Mouse (Mus musculus): ENCODE results near the gene Nfkbia.

Nfkbia gene

GRCm38 (mm10) chr12:55492184-55492898 is at the start of gene Nfkbia:
Gene Nfkbia, minus strand, starts transcription at chr12:55492647.
- DNase-seq (ENCODE audit: low spot score), result peak; percentile 81

GRCm38 (mm10) chr12:55539157-55539556 is 46.7 kb upstream of the Nfkbia start:
- no peak for DNase-seq (ENCODE audit: low spot score)

GRCm38 (mm10) chr12:55538328-55538971 is 46.0 kb upstream of the Nfkbia start:
- DNase-seq (ENCODE audit: low spot score), result no peak

GRCm38 (mm10) chr12:55537742-55538141 is 45.3 kb upstream of the Nfkbia start:
- no peak for DNase-seq (ENCODE audit: low spot score)

GRCm38 (mm10) chr12:55536537-55537135 is 44.2 kb upstream of the Nfkbia start:
- DNase-seq (ENCODE audit: low spot score), result no peak

- DNase-seq (ENCODE audit: low spot score), result no peak
Measured at GRCm38 (mm10) chr12:55526983-55527752, 34.7 kb upstream of the Nfkbia start.

- DNase-seq (ENCODE audit: low spot score), result no peak
Measured at GRCm38 (mm10) chr12:55518061-55518738, 25.8 kb upstream of the Nfkbia start.

- DNase-seq (ENCODE audit: low spot score), result no peak
Measured at GRCm38 (mm10) chr12:55508817-55509216, 16.4 kb upstream of the Nfkbia start.

- no peak for DNase-seq (ENCODE audit: low spot score)
Measured at GRCm38 (mm10) chr12:55507332-55507935, 15.0 kb upstream of the Nfkbia start.

- DNase-seq (ENCODE audit: low spot score), result peak; percentile 65
Measured at GRCm38 (mm10) chr12:55506029-55506330, 13.5 kb upstream of the Nfkbia start.

- DNase-seq (ENCODE audit: low spot score), result no peak
Measured at GRCm38 (mm10) chr12:55505314-55506028, 13.0 kb upstream of the Nfkbia start.

- DNase-seq (ENCODE audit: low spot score), result peak; percentile 69
Measured at GRCm38 (mm10) chr12:55499031-55499430, 6.6 kb upstream of the Nfkbia start.

- no peak for DNase-seq (ENCODE audit: low spot score)
Measured at GRCm38 (mm10) chr12:55497737-55498136, 5.3 kb upstream of the Nfkbia start.

- DNase-seq (ENCODE audit: low spot score), result no peak
Measured at GRCm38 (mm10) chr12:55495902-55496605, 3.6 kb upstream of the Nfkbia start.

GRCm38 (mm10) chr12:55495114-55495901 is 2.9 kb upstream of the Nfkbia start:
- DNase-seq (ENCODE audit: low spot score), result peak; percentile 33

GRCm38 (mm10) chr12:55493381-55493780 is 934 bp upstream of the Nfkbia start:
- DNase-seq (ENCODE audit: low spot score), result no peak

- DNase-seq (ENCODE audit: low spot score), result no peak
Measured at GRCm38 (mm10) chr12:55492941-55493340, 494 bp upstream of the Nfkbia start.

GRCm38 (mm10) chr12:55491516-55492183 is 797 bp downstream of the Nfkbia start:
- peak; percentile 93 for DNase-seq (ENCODE audit: low spot score)

All from spleen, adult 12 weeks (tissue).